Mouse (Mus musculus) lung, postnatal 0 days (tissue): ENCODE results near the gene Plk4. TPM values are rescaled to one million over a fixed set of nuclear protein-coding genes. Genes with fewer than 3 reads are reported as not detected.
"Not testable (repeated sequence)": the region's sequence is repeated elsewhere in the genome, so short reads cannot be mapped to it uniquely, and the experiment has no call there.

Experiments used
- ATAC-seq: fragments of 200-750 bp; cut with Nextera tagmentation; 2 replicates; pipeline ENCODE4 v1.8.0; 2017; ENCODE audit warnings: moderate library complexity
- DNase-seq: peaks from one replicate; pipeline ENCODE4 v3.0.0-alpha.2; 2016; ENCODE audit warnings: low spot score
- H3K27ac ChIP-seq: fragments of 300-500 bp; sonication (generic); 2 replicates; pipeline ENCODE4 v1.5.1; 2014; ENCODE audit warnings: antibody characterized with exemption, mild to moderate bottlenecking, low read length, mixed read lengths
- H3K27me3 ChIP-seq: fragments of 300-500 bp; sonication (generic); replicated peaks from 2 replicates; pipeline ENCODE4 v1.6.1; 2014; ENCODE audit warnings: low read length, mixed read lengths; ENCODE audit not compliant: insufficient read depth
- H3K36me3 ChIP-seq: fragments of 300-500 bp; sonication (generic); 2 replicates; pipeline ENCODE4 v1.6.1; 2014; ENCODE audit warnings: low read length, mixed read lengths; ENCODE audit not compliant: insufficient read depth
- H3K4me1 ChIP-seq: fragments of 300-500 bp; sonication (generic); 2 replicates; pipeline ENCODE4 v1.6.1; 2014; ENCODE audit warnings: antibody characterized with exemption, low read depth, low read length, mixed read lengths; ENCODE audit not compliant: insufficient read depth
- H3K4me2 ChIP-seq: fragments of 300-500 bp; sonication (generic); replicated peaks from 2 replicates; pipeline ENCODE4 v1.6.1; 2014; ENCODE audit warnings: low read depth, mild to moderate bottlenecking, low read length, moderate library complexity, mixed read lengths
- H3K4me3 ChIP-seq: fragments of 300-500 bp; sonication (generic); 2 replicates; pipeline ENCODE4 v1.5.1; 2014; ENCODE audit warnings: low read depth, low read length
- H3K9ac ChIP-seq: fragments of 300-500 bp; sonication (generic); replicated peaks from 2 replicates; pipeline ENCODE4 v1.6.1; 2014; ENCODE audit warnings: low read depth, mild to moderate bottlenecking
- H3K9me3 ChIP-seq: fragments of 300-500 bp; sonication (generic); 2 replicates; pipeline ENCODE4 v1.6.1; 2016; ENCODE audit warnings: low read length, mixed read lengths
- CTCF ChIP-seq: IDR thresholded peaks from 2 replicates; pipeline ENCODE4 v1.5.1; 2016; ENCODE audit warnings: antibody characterized with exemption, mild to moderate bottlenecking
- WGBS: fragments of 180-500 bp; shearing (Covaris S2); extraction: QIAGEN DNeasy Blood & Tissue Kit; methylation state at CpG from one replicate; pipeline ENCODE4 v1.1.7; 2014; 5-methylcytosine and 5-hydroxymethylcytosine counted together
- polyA plus RNA-seq: library from polyadenylated mRNA; unstranded; fragments of >200 nt; fragmentation: Nextera tagmentation; extraction: Ambion mirVana; gene quantifications from 2 replicates; pipeline ENCODE4 v1.2.1, GENCODE M21; 2015

The Plk4 gene
- polyA plus RNA-seq, 1 experiment from 2014 or later: 9.2 TPM

GRCm38 (mm10) chr3:40847018-40847417, 47.2 kb downstream of the Plk4 start:
- ATAC-seq (peak; percentile 47; the same call in 1 of the 2 replicates), DNase-seq (peak; percentile 50)
- Histone ChIP-seq H3K4me3 (peak overlapping the region; percentile 41), H3K4me2 (peak overlapping the region; percentile 70), H3K9ac (peak overlapping the region; percentile 32; the same call in 1 of the 2 replicates)
- H3K36me3 ChIP-seq, H3K27me3 ChIP-seq, H3K27ac ChIP-seq, H3K9me3 ChIP-seq, H3K4me1 ChIP-seq: not testable (repeated sequence)
- 1% methylated on average over 13 of the region's 21 CpGs for WGBS
- peak; percentile 53 for TF ChIP-seq CTCF

- WGBS: 77% methylated on average over 2 of the region's 2 CpGs
- H3K9ac ChIP-seq, DNase-seq, H3K4me2 ChIP-seq, H3K4me3 ChIP-seq, H3K36me3 ChIP-seq, H3K27me3 ChIP-seq, H3K4me1 ChIP-seq, H3K27ac ChIP-seq, ATAC-seq, H3K9me3 ChIP-seq: not testable (repeated sequence)
These were observed 48.1 kb downstream of the Plk4 start for GRCm38 (mm10) chr3:40847936-40848335.

DNA sequence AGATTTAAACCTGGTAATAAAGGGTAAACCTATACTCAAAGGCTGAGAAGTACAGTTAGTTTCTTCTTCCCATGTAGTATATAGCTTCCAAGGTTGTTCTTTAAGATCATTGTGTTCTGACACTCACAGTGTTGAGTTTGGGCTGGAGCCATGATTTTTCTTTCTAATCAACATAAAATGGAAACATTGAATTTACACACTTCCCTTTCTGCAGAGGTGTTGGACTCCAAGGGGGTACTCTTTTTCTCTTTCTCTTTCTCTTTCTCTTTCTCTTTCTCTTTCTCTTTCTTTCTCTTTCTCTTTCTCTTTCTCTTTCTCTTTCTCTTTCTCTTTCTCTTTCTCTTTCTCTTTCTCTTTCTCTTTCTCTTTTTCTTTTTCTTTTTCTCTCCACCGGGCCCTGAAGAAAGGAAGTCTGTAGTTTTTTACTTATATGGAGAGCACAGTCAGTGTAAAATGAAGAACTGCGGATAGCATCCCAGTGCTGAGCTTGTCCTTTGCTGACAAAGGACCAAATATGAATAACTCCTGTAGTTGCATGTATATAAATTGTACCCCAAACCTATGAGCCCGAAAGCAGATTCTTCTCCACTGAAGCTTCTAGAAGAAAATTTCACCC, 53.4 kb downstream of the Plk4 start:
- DNase-seq, H3K36me3 ChIP-seq, ATAC-seq, H3K9ac ChIP-seq, H3K27me3 ChIP-seq, H3K4me2 ChIP-seq, H3K27ac ChIP-seq, H3K4me3 ChIP-seq, H3K4me1 ChIP-seq, H3K9me3 ChIP-seq: not testable (repeated sequence)
- WGBS: 88% methylated on average over 3 of the region's 3 CpGs

Other genes starting within 250 kb of the Plk4 start
- 0.08 and 0.12 TPM in 2 replicates for gene Slc25a31, start 91.2 kb upstream of the Plk4 start, polyA plus RNA-seq
- 22.5 and 26.6 TPM in 2 replicates for gene Hspa4l, start 55.5 kb upstream of the Plk4 start, polyA plus RNA-seq
- gene Mfsd8, start 46.9 kb downstream of the Plk4 start, polyA plus RNA-seq: 7.1 and 8.9 TPM in 2 replicates
- gene Abhd18, start 47.0 kb downstream of the Plk4 start, polyA plus RNA-seq: 4.7 and 5.9 TPM in 2 replicates
- 0.08 TPM in 1 of 2 replicates, not detected in the other for gene 1700034I23Rik, start 102.5 kb downstream of the Plk4 start, polyA plus RNA-seq
- gene Larp1b, start 149.8 kb downstream of the Plk4 start, polyA plus RNA-seq: 6.6 and 7.2 TPM in 2 replicates